Mouse (Mus musculus) E14TG2a.4 (cell line): ENCODE data around the gene Eps15l1.

Source experiments
- H3K27me3 ChIP-seq: 2 replicates; pipeline ENCODE4 v1.6.1; 2014; ENCODE audit warnings: low read length, control low read depth; ENCODE audit not compliant: insufficient read depth
- H3K36me3 ChIP-seq: 2 replicates; pipeline ENCODE4 v1.6.1; 2014; ENCODE audit warnings: low read length, control low read depth; ENCODE audit not compliant: insufficient read depth
- H3K4me1 ChIP-seq: replicated peaks from 2 replicates; pipeline ENCODE4 v1.6.1; 2014; ENCODE audit warnings: low read depth, low read length, control low read depth
- H3K4me3 ChIP-seq: replicated peaks from 2 replicates; pipeline ENCODE4 v1.5.1; 2014; ENCODE audit warnings: mild to moderate bottlenecking, low read length
- H3K9me3 ChIP-seq: 2 replicates; pipeline ENCODE4 v1.6.1; 2014; ENCODE audit warnings: low read length, control low read depth
- CTCF ChIP-seq: conservative IDR thresholded peaks from 2 replicates; pipeline ENCODE4 v1.5.1; 2014; ENCODE audit warnings: low read length
- NANOG ChIP-seq: IDR thresholded peaks from 2 replicates; pipeline ENCODE4 v1.6.1; 2014; ENCODE audit warnings: borderline replicate concordance, low read length, mixed read lengths
- POU5F1 ChIP-seq: IDR thresholded peaks from 2 replicates; pipeline ENCODE4 v1.6.1; 2014; ENCODE audit warnings: low read length, borderline replicate concordance

Gene Eps15l1

DNA sequence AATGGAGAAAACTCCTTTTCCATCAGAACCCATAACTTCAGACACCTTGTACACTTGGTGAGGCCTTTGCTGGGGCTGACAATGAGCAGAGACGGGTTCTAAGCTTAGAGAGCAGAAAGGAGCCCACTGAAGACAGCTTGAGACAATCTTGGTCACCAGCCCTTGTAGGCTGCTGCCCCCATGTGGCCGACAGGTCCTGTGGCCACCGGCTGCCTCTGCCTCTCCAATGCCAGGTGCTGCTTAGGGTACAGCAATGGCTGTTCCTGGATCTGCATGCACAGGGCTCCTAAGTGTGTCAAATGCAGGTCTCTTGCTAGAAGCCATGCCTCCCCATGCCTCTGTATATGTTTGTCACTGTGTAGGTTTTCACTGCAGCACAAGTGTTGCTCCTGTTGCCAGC lies 55.4 kb downstream of the Eps15l1 start:
- H3K4me1 ChIP-seq, result peaks cover 46% of the 10 kb centered on the region
- H3K4me3 ChIP-seq, result no peak overlapping the region
- H3K27me3 ChIP-seq, result no peaks in the 10 kb centered on the region
- H3K36me3 ChIP-seq, result peaks cover 100% of the 10 kb centered on the region
- H3K9me3 ChIP-seq, result no peaks in the 10 kb centered on the region
- peak; percentile 89 for TF ChIP-seq CTCF
- TF ChIP-seq POU5F1, result no peak

GRCm38 (mm10) chr8:72365016-72365415 lies 56.2 kb downstream of the Eps15l1 start:
- Histone ChIP-seq H3K4me3 (no peak overlapping the region), H3K36me3 (peaks cover 94% of the 10 kb centered on the region), H3K4me1 (peaks cover 54% of the 10 kb centered on the region), H3K27me3 (no peaks in the 10 kb centered on the region), H3K9me3 (no peaks in the 10 kb centered on the region)
- TF ChIP-seq CTCF, result no peak
- no peak for TF ChIP-seq POU5F1
- TF ChIP-seq NANOG, result no peak

GRCm38 (mm10) chr8:72363457-72363856 lies 57.8 kb downstream of the Eps15l1 start:
- Histone ChIP-seq H3K27me3 (no peaks in the 10 kb centered on the region), H3K36me3 (peaks cover 94% of the 10 kb centered on the region), H3K4me1 (peaks cover 70% of the 10 kb centered on the region), H3K9me3 (no peaks in the 10 kb centered on the region), H3K4me3 (no peak overlapping the region)
- TF ChIP-seq POU5F1 (no peak), CTCF (no peak), NANOG (no peak)

DNA sequence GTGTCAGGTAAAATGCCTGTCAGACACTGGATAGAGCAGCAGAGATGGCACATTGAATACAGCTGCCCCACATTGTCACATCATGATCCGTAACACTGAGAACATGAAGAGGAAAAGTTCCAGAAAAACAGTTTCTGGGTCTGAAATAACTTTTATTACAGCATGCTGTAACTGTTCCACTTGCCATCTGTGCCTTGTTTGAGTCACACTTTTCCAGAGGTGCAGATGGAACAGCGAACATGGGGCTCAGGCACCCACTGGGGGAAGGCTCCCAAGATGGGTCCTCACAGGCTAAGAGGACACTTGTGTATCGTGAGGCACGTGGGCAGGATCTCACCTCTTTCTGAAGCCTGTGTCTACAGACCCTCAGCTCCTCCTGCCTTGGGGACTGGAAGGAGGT lies 58.5 kb downstream of the Eps15l1 start:
- H3K9me3 ChIP-seq, result no peaks in the 10 kb centered on the region
- peaks cover 94% of the 10 kb centered on the region for H3K36me3 ChIP-seq
- H3K27me3 ChIP-seq, result no peaks in the 10 kb centered on the region
- no peak overlapping the region for H3K4me3 ChIP-seq
- H3K4me1 ChIP-seq, result peaks cover 77% of the 10 kb centered on the region
- no peak for TF ChIP-seq CTCF

GRCm38 (mm10) chr8:72360162-72360561 lies 61.1 kb downstream of the Eps15l1 start:
- no peak overlapping the region for H3K4me3 ChIP-seq
- peaks cover 94% of the 10 kb centered on the region for H3K36me3 ChIP-seq
- no peaks in the 10 kb centered on the region for H3K27me3 ChIP-seq
- peaks cover 81% of the 10 kb centered on the region for H3K4me1 ChIP-seq
- TF ChIP-seq NANOG (no peak), CTCF (no peak), POU5F1 (no peak)
- no peaks in the 10 kb centered on the region for H3K9me3 ChIP-seq

DNA sequence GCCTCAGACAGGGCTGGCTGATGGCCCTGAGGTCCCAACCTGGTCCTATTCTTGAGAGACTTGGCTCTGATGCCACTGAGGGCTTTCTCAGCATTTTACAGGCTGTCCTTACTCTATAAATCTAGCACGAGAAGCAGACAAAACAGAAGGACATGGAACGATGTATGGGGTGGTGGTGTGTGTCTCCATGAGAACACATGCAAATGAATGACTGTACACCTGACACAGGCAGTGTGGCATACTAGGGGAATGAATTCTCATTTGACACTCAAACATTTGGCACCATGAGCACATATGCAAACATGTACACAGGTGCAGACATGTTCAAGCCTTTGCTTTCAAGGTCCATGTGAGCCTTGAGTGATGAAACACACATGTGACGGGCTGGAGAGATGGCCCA lies 64.7 kb downstream of the Eps15l1 start:
- Histone ChIP-seq H3K27me3 (no peaks in the 10 kb centered on the region), H3K9me3 (no peaks in the 10 kb centered on the region), H3K4me3 (no peak overlapping the region), H3K36me3 (peaks cover 90% of the 10 kb centered on the region), H3K4me1 (peaks cover 91% of the 10 kb centered on the region)
- no peak for TF ChIP-seq CTCF
- no peak for TF ChIP-seq NANOG
- TF ChIP-seq POU5F1, result no peak

DNA sequence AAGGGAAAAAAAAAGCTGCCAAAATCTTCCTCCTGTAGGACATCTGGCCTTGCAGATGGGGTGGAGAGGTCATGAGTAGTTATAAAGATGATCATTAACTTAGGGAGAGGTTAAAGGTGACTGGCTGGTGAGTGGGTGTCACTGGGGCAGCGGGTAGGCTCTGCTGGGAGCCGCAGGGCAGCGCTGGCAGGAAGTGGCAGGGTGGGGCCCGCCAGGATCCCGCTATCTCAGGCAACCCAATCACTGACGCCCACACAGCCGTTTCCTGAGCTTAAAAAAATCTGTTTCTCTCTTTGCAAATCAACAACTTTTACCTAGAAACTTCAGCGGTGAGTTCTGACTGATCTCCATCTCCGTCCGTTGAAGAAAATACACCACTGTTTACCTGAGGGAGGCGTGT lies 67.0 kb downstream of the Eps15l1 start:
- peaks cover 92% of the 10 kb centered on the region for H3K4me1 ChIP-seq
- H3K9me3 ChIP-seq, result no peaks in the 10 kb centered on the region
- H3K4me3 ChIP-seq, result peak overlapping the region; percentile 37
- TF ChIP-seq NANOG, result no peak
- no peak for TF ChIP-seq CTCF
- peaks cover 79% of the 10 kb centered on the region for H3K36me3 ChIP-seq
- H3K27me3 ChIP-seq, result no peaks in the 10 kb centered on the region

- no peak for TF ChIP-seq NANOG
- TF ChIP-seq CTCF, result no peak
- TF ChIP-seq POU5F1, result no peak
- H3K4me1 ChIP-seq, result peaks cover 92% of the 10 kb centered on the region
- no peaks in the 10 kb centered on the region for H3K9me3 ChIP-seq
- peak overlapping the region; percentile 37 for H3K4me3 ChIP-seq
- no peaks in the 10 kb centered on the region for H3K27me3 ChIP-seq
- peaks cover 78% of the 10 kb centered on the region for H3K36me3 ChIP-seq
Observed at GRCm38 (mm10) chr8:72353700-72354045, 67.6 kb downstream of the Eps15l1 start.

DNA sequence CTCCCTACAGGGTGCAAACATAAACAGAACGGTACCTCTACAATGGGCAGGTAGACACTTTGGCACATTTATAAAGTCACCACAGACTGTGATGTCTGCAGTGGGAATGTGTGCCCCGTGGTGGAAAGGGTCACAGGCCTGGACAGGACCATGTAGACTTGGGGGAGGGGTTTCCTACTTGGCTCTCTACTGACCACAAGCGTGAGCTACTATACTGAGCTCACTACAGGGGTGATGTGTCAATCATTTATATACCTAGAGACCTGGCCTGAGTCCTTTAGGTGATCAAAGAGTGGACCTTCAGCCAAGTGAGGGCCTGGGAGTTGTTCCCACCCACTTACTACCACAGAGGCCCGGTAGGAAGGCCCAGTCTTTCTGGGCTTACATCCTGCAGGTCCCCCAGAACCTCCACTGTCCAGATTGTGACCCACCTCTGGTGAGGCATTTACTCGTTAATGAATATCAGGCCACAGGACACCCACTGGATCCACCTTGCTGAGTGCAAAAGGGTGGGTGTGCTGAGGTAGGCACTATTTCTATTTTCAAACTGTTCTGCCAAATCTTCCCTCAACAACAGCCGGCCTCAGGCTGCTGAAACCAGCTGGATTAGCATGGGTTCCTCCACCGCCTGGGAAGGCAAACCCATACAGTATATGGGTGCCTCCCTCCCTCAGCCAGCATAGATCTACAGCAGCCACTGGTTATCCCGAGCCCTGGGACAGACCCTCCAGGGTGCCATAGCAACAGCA lies 68.1 kb downstream of the Eps15l1 start:
- H3K4me1 ChIP-seq, result peaks cover 92% of the 10 kb centered on the region
- H3K9me3 ChIP-seq, result no peaks in the 10 kb centered on the region
- no peaks in the 10 kb centered on the region for H3K27me3 ChIP-seq
- TF ChIP-seq POU5F1 (no peak), CTCF (no peak), NANOG (no peak)
- peaks cover 78% of the 10 kb centered on the region for H3K36me3 ChIP-seq
- H3K4me3 ChIP-seq, result peak overlapping the region; percentile 37
